ENCODE assay signal across 12 mouse cellular contexts in the genomic region with DNA sequence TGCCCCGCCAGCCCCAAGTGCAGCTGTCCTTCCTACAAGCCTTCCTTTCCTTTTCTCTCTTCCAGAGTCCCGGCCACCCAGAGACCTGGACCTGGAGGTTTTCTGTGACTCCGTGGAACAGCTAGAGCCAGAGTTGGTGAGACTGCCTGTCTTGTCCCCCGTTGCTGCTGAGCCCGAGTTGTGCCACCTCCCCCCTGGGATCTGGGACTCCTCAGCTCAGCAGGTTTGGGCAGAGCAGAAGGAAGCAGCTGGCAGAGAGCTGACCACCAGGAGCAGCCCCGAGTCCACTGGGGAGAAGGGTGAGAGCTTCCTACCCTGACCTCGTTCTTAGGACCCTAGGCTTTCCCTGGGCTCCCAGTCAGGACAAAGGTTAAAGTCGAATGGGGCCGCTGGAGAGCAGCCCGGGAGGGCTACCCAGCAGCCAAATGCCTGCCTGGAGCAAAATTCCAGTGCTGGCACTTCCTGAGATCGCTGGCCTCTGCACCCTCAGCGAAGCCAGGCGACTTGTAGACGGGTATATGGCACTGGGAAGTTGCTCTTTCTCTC. TPM values are rescaled to one million over a fixed set of nuclear protein-coding genes. Genes with fewer than 3 reads are reported as not detected.
A peak's percentile ranks its signal among the peaks of the same experiment; 100 is the strongest.
DNase-seq lines count a peak whose midpoint lies in the region; ATAC-seq lines count a peak whose summit lies in the region.
"Had no signal": no experiment of that assay in that cellular context is flagged by ENCODE, and none has a peak within 500 bp of the region (broad histone marks: within the 10 kb centered on the region; RNA-seq: fewer than 3 reads in every experiment).

No protein-coding gene starts in this region.

- no peak overlapping the region for H3K9ac ChIP-seq in intestine, embryonic 15.5 days
- no peak overlapping the region for H3K9ac ChIP-seq in kidney, embryonic 15.5 days
- H3K9ac ChIP-seq in liver, embryonic 16.5 days (ENCODE audit: low read depth, low read length): peak overlapping the region; percentile 87
- H3K9ac ChIP-seq: forebrain, embryonic 13.5 days; limb, embryonic 13.5 days had no signal

- H3K4me3 ChIP-seq in heart, embryonic 10.5 days: no peak overlapping the region
- H3K4me3 ChIP-seq in intestine, embryonic 15.5 days (replicated peaks): no peak overlapping the region
- H3K4me3 ChIP-seq in kidney, embryonic 15.5 days (replicated peaks): no peak overlapping the region; the same call in 1 of the 2 replicates
- peak overlapping the region; percentile 81 for H3K4me3 ChIP-seq in liver, embryonic 16.5 days (ENCODE audit: low read depth, low read length)
- H3K4me3 ChIP-seq: forebrain, embryonic 13.5 days; limb, embryonic 13.5 days had no signal

- H3K4me1 ChIP-seq in heart, embryonic 10.5 days: peaks cover 42% of the 10 kb centered on the region
- peaks cover 26% of the 10 kb centered on the region for H3K4me1 ChIP-seq in intestine, embryonic 15.5 days (replicated peaks)
- peaks cover 53% of the 10 kb centered on the region for H3K4me1 ChIP-seq in kidney, embryonic 15.5 days
- H3K4me1 ChIP-seq in liver, embryonic 16.5 days (ENCODE audit: control insufficient read depth, low read depth, low read length): peaks cover 54% of the 10 kb centered on the region

- intact Hi-C loops in heart, postnatal 36 days (cut with DNase I): no loop called here

- WGBS in heart, embryonic 10.5 days: 52% methylated on average over 14 of the region's 14 CpGs
- WGBS in intestine, embryonic 15.5 days: 50% methylated on average over 14 of the region's 14 CpGs
- 40% methylated on average over 13 of the region's 14 CpGs for WGBS in kidney, embryonic 15.5 days
- 61% methylated on average over 14 of the region's 14 CpGs for WGBS in liver, embryonic 16.5 days (ENCODE audit: insufficient replicate concordance)

- DNase-seq in heart, embryonic 10.5 days (ENCODE audit: low spot score): no peak
- DNase-seq in heart, postnatal 36 days: no peak
- no peak for DNase-seq in layer of hippocampus, postnatal 36 days
- DNase-seq in right cerebral cortex, postnatal 4 days: no peak
- DNase-seq: gastrocnemius, postnatal 25 days; layer of hippocampus, adult 9-11 months; thymus, postnatal 25 days had no signal

- H3K4me2 ChIP-seq in intestine, embryonic 15.5 days (replicated peaks): peak overlapping the region; percentile 31; the same call in 1 of the 2 replicates
- peak overlapping the region; percentile 14; the same call in 1 of the 2 replicates for H3K4me2 ChIP-seq in kidney, embryonic 15.5 days
- peak overlapping the region; percentile 79 for H3K4me2 ChIP-seq in liver, embryonic 16.5 days (ENCODE audit: low read depth, low read length)
- H3K4me2 ChIP-seq: forebrain, embryonic 13.5 days; limb, embryonic 13.5 days had no signal

- no peaks in the 10 kb centered on the region for H3K9me3 ChIP-seq in heart, embryonic 10.5 days
- no peaks in the 10 kb centered on the region for H3K9me3 ChIP-seq in intestine, embryonic 15.5 days
- no peaks in the 10 kb centered on the region for H3K9me3 ChIP-seq in kidney, embryonic 15.5 days (replicated peaks)
- no peaks in the 10 kb centered on the region for H3K9me3 ChIP-seq in liver, embryonic 16.5 days (replicated peaks; ENCODE audit: control insufficient read depth, low read length)
- H3K9me3 ChIP-seq: forebrain, embryonic 13.5 days; limb, embryonic 13.5 days had no signal

- H3K27ac ChIP-seq in heart, embryonic 10.5 days: peak overlapping the region; percentile 53; the same call in 1 of the 2 replicates
- H3K27ac ChIP-seq in intestine, embryonic 15.5 days: no peak overlapping the region
- H3K27ac ChIP-seq in kidney, embryonic 15.5 days: peak overlapping the region; percentile 71
- peak overlapping the region; percentile 96 for H3K27ac ChIP-seq in liver, embryonic 16.5 days (ENCODE audit: low read length)
- H3K27ac ChIP-seq: forebrain, embryonic 13.5 days; limb, embryonic 13.5 days had no signal

- no peaks in the 10 kb centered on the region for H3K36me3 ChIP-seq in heart, embryonic 10.5 days
- peaks cover 3% of the 10 kb centered on the region; the same call in 1 of the 2 replicates for H3K36me3 ChIP-seq in intestine, embryonic 15.5 days
- no peaks in the 10 kb centered on the region for H3K36me3 ChIP-seq in kidney, embryonic 15.5 days
- peaks cover 3% of the 10 kb centered on the region; the same call in 1 of the 2 replicates for H3K36me3 ChIP-seq in liver, embryonic 16.5 days (ENCODE audit: control insufficient read depth, insufficient read depth)
- H3K36me3 ChIP-seq: limb, embryonic 13.5 days had no signal

- no peak for ATAC-seq in intestine, embryonic 15.5 days
- ATAC-seq in kidney, embryonic 15.5 days (replicated peaks; ENCODE audit: low FRiP score): no peak
- no peak for ATAC-seq in liver, embryonic 16.5 days (ENCODE audit: low read depth)
- ATAC-seq: forebrain, embryonic 13.5 days had no signal

- peaks cover 37% of the 10 kb centered on the region for H3K27me3 ChIP-seq in heart, embryonic 10.5 days (ENCODE audit: insufficient read depth, poor library complexity, severe bottlenecking)
- peaks cover 9% of the 10 kb centered on the region; the same call in 1 of the 2 replicates for H3K27me3 ChIP-seq in intestine, embryonic 15.5 days (replicated peaks)
- peaks cover 24% of the 10 kb centered on the region; the same call in 1 of the 2 replicates for H3K27me3 ChIP-seq in kidney, embryonic 15.5 days
- peaks cover 20% of the 10 kb centered on the region for H3K27me3 ChIP-seq in liver, embryonic 16.5 days (ENCODE audit: control insufficient read depth, insufficient read depth, low read depth, low read length)

RNA-seq across cellular contexts. Expression of a gene that starts 3.8 kb away (rescaled TPM):
- polyA plus RNA-seq in heart, embryonic 10.5 days (2016; fragmentation: Nextera tagmentation; extraction: Ambion mirVana): 9.8 and 10.2 TPM in 2 replicates
- total RNA-seq in heart, postnatal 36 days (2021): 10 to 100 TPM; 37.4 to 41.4 TPM
- 17.4 and 22.0 TPM in 2 replicates for polyA plus RNA-seq in intestine, embryonic 15.5 days (2015; fragmentation: Nextera tagmentation; extraction: Ambion mirVana)
- 19.4 and 25.3 TPM in 2 replicates for polyA plus RNA-seq in kidney, embryonic 15.5 days (2015; fragmentation: Nextera tagmentation; extraction: Ambion mirVana)
- polyA plus RNA-seq in liver, embryonic 16.5 days (2015; fragmentation: Nextera tagmentation; extraction: Ambion mirVana): 51.3 and 54.4 TPM in 2 replicates
- 10 to 100 TPM; 76.4 to 86.1 TPM for total RNA-seq in layer of hippocampus, postnatal 36 days (2021)

RNA-seq across cellular contexts. Expression of a gene that starts 3.8 kb away (rescaled TPM):
- polyA plus RNA-seq in heart, embryonic 10.5 days (2016; fragmentation: Nextera tagmentation; extraction: Ambion mirVana): 3.6 and 4.8 TPM in 2 replicates
- total RNA-seq in heart, postnatal 36 days (2021): 10 to 100 TPM; 16.1 to 18.3 TPM
- 1.8 and 2.0 TPM in 2 replicates for polyA plus RNA-seq in intestine, embryonic 15.5 days (2015; fragmentation: Nextera tagmentation; extraction: Ambion mirVana)
- 6.2 and 6.4 TPM in 2 replicates for polyA plus RNA-seq in kidney, embryonic 15.5 days (2015; fragmentation: Nextera tagmentation; extraction: Ambion mirVana)
- 0.40 and 0.58 TPM in 2 replicates for polyA plus RNA-seq in liver, embryonic 16.5 days (2015; fragmentation: Nextera tagmentation; extraction: Ambion mirVana)
- total RNA-seq in layer of hippocampus, postnatal 36 days (2021): 1 to 10 TPM; 9.5 TPM

RNA-seq across cellular contexts. Expression of a gene that starts 10.8 kb away (rescaled TPM):
- 1.8 and 2.8 TPM in 2 replicates for polyA plus RNA-seq in heart, embryonic 10.5 days (2016; fragmentation: Nextera tagmentation; extraction: Ambion mirVana)
- 10 to 100 TPM; 18.0 to 20.5 TPM for total RNA-seq in heart, postnatal 36 days (2021)
- 4.1 and 4.7 TPM in 2 replicates for polyA plus RNA-seq in intestine, embryonic 15.5 days (2015; fragmentation: Nextera tagmentation; extraction: Ambion mirVana)
- 5.0 and 5.5 TPM in 2 replicates for polyA plus RNA-seq in kidney, embryonic 15.5 days (2015; fragmentation: Nextera tagmentation; extraction: Ambion mirVana)
- 1.7 and 1.9 TPM in 2 replicates for polyA plus RNA-seq in liver, embryonic 16.5 days (2015; fragmentation: Nextera tagmentation; extraction: Ambion mirVana)
- 10 to 100 TPM; 52.7 to 56.1 TPM for total RNA-seq in layer of hippocampus, postnatal 36 days (2021)

RNA-seq across cellular contexts. Expression of a gene that starts 27.0 kb away (rescaled TPM):
- 6.5 and 7.9 TPM in 2 replicates for polyA plus RNA-seq in heart, embryonic 10.5 days (2016; fragmentation: Nextera tagmentation; extraction: Ambion mirVana)
- total RNA-seq in heart, postnatal 36 days (2021): 1 to 10 TPM; 2.0 to 2.1 TPM
- polyA plus RNA-seq in intestine, embryonic 15.5 days (2015; fragmentation: Nextera tagmentation; extraction: Ambion mirVana): 7.9 and 8.8 TPM in 2 replicates
- 9.2 and 10.7 TPM in 2 replicates for polyA plus RNA-seq in kidney, embryonic 15.5 days (2015; fragmentation: Nextera tagmentation; extraction: Ambion mirVana)
- 5.2 and 5.7 TPM in 2 replicates for polyA plus RNA-seq in liver, embryonic 16.5 days (2015; fragmentation: Nextera tagmentation; extraction: Ambion mirVana)
- 10 to 100 TPM; 14.8 to 14.9 TPM for total RNA-seq in layer of hippocampus, postnatal 36 days (2021)

Comparison
In these comparisons a context has a peak if more than half of its experiments do, and no peak if none do; other contexts are left out.
1. H3K4me2 ChIP-seq: peak in every context shown above with its lines; median percentile 79 in liver, embryonic 16.5 days; 31 in intestine, embryonic 15.5 days; 14 in kidney, embryonic 15.5 days.